Mouse (Mus musculus): ENCODE results near the gene Mrpl12. TPM values are rescaled to one million over a fixed set of nuclear protein-coding genes. Genes with fewer than 3 reads are reported as not detected.

Mrpl12 gene
- polyA plus RNA-seq, 1 experiment, result 218 TPM

GRCm38 (mm10) chr11:120465521-120465920 is 18.9 kb upstream of the Mrpl12 start:
- H3K27me3 ChIP-seq (ENCODE audit: control insufficient read depth, insufficient read depth, insufficient read length), result no peaks in the 10 kb centered on the region
- H3K4me3 ChIP-seq, result peak overlapping the region; percentile 74
- no peak overlapping the region for H3ac ChIP-seq (ENCODE audit: control insufficient read depth, insufficient read length)
- peaks cover 22% of the 10 kb centered on the region for H3K79me2 ChIP-seq (ENCODE audit: control insufficient read depth, insufficient read depth)
- H3K4me2 ChIP-seq (ENCODE audit: low read depth), result peak overlapping the region; percentile 82
- peaks cover 14% of the 10 kb centered on the region for H3K36me3 ChIP-seq (ENCODE audit: control insufficient read depth, insufficient read depth)
- TF ChIP-seq REST (IDR thresholded peaks at IDR 0.05; ENCODE audit: insufficient read depth, insufficient read length) (no peak), CEBPB (IDR thresholded peaks at IDR 0.05; ENCODE audit: insufficient read depth, poor library complexity, severe bottlenecking) (no peak), POLR2A (IDR thresholded peaks at IDR 0.05; ENCODE audit: insufficient read length, low read depth) (no peak), MYOD1 (IDR thresholded peaks at IDR 0.05; ENCODE audit: control insufficient read depth in 1 of 3, insufficient read length in 2 of 3, low read depth in 2 of 3) (no peak), MYOG (IDR thresholded peaks at IDR 0.05; ENCODE audit: control insufficient read depth in 1 of 3, insufficient read depth in 1 of 3, insufficient read length in 2 of 3, low read depth in 2 of 3) (no peak), TCF12 (IDR thresholded peaks at IDR 0.05; ENCODE audit: insufficient read depth, poor library complexity, severe bottlenecking) (no peak), E2F4 (IDR thresholded peaks at IDR 0.05; ENCODE audit: insufficient read depth) (no peak), TCF3 (IDR thresholded peaks at IDR 0.05; ENCODE audit: insufficient read length, low read depth) (no peak), USF1 (IDR thresholded peaks at IDR 0.05; ENCODE audit: low read depth) (no peak), MAX (IDR thresholded peaks at IDR 0.05; ENCODE audit: low read depth) (no peak), POLR2AphosphoS2 (IDR thresholded peaks at IDR 0.05; ENCODE audit: insufficient read length, low read depth) (no peak), SRF (IDR thresholded peaks at IDR 0.05; ENCODE audit: control insufficient read depth, insufficient read length, low read depth) (no peak)

- TF ChIP-seq USF1 (IDR thresholded peaks at IDR 0.05; ENCODE audit: low read depth) (no peak), POLR2AphosphoS2 (IDR thresholded peaks at IDR 0.05; ENCODE audit: insufficient read length, low read depth) (peak; percentile 91), TCF12 (IDR thresholded peaks at IDR 0.05; ENCODE audit: insufficient read depth, poor library complexity, severe bottlenecking) (no peak), SRF (IDR thresholded peaks at IDR 0.05; ENCODE audit: control insufficient read depth, insufficient read length, low read depth) (peak; percentile 10), CEBPB (IDR thresholded peaks at IDR 0.05; ENCODE audit: insufficient read depth, poor library complexity, severe bottlenecking) (no peak), POLR2A (IDR thresholded peaks at IDR 0.05; ENCODE audit: insufficient read length, low read depth) (peak; percentile 88), REST (IDR thresholded peaks at IDR 0.05; ENCODE audit: insufficient read depth, insufficient read length) (no peak), TCF3 (IDR thresholded peaks at IDR 0.05; ENCODE audit: insufficient read length, low read depth) (no peak), MAX (IDR thresholded peaks at IDR 0.05; ENCODE audit: low read depth) (no peak), MYOG (IDR thresholded peaks at IDR 0.05; ENCODE audit: control insufficient read depth in 1 of 3, insufficient read depth in 1 of 3, insufficient read length in 2 of 3, low read depth in 2 of 3) (peak in 1 of 3 experiments; percentile 55), E2F4 (IDR thresholded peaks at IDR 0.05; ENCODE audit: insufficient read depth) (no peak), MYOD1 (IDR thresholded peaks at IDR 0.05; ENCODE audit: control insufficient read depth in 1 of 3, insufficient read length in 2 of 3, low read depth in 2 of 3) (no peak)
- Histone ChIP-seq H3K4me3 (peak within 1 kb of the TSS; percentile 74), H3ac (ENCODE audit: control insufficient read depth, insufficient read length) (peak within 1 kb of the TSS; percentile 67), H3K4me2 (ENCODE audit: low read depth) (peak within 1 kb of the TSS; percentile 91), H3K36me3 (ENCODE audit: control insufficient read depth, insufficient read depth) (peaks cover 20% of the 10 kb centered on the region), H3K27me3 (ENCODE audit: control insufficient read depth, insufficient read depth, insufficient read length) (no peaks in the 10 kb centered on the region), H3K79me2 (ENCODE audit: control insufficient read depth, insufficient read depth) (peaks cover 22% of the 10 kb centered on the region)
Observed at GRCm38 (mm10) chr11:120467051-120467735, 17.2 kb upstream of the Mrpl12 start, which contains the start of gene Arl16. Gene Arl16 (minus strand): TSS chr11:120467607.

GRCm38 (mm10) chr11:120467736-120468092 is 16.7 kb upstream of the Mrpl12 start:
- TF ChIP-seq REST (IDR thresholded peaks at IDR 0.05; ENCODE audit: insufficient read depth, insufficient read length) (no peak), MYOD1 (IDR thresholded peaks at IDR 0.05; ENCODE audit: control insufficient read depth in 1 of 3, insufficient read length in 2 of 3, low read depth in 2 of 3) (no peak), USF1 (IDR thresholded peaks at IDR 0.05; ENCODE audit: low read depth) (no peak), POLR2AphosphoS2 (IDR thresholded peaks at IDR 0.05; ENCODE audit: insufficient read length, low read depth) (no peak), POLR2A (IDR thresholded peaks at IDR 0.05; ENCODE audit: insufficient read length, low read depth) (no peak), MYOG (IDR thresholded peaks at IDR 0.05; ENCODE audit: control insufficient read depth in 1 of 3, insufficient read depth in 1 of 3, insufficient read length in 2 of 3, low read depth in 2 of 3) (no peak), MAX (IDR thresholded peaks at IDR 0.05; ENCODE audit: low read depth) (no peak), E2F4 (IDR thresholded peaks at IDR 0.05; ENCODE audit: insufficient read depth) (no peak), CEBPB (IDR thresholded peaks at IDR 0.05; ENCODE audit: insufficient read depth, poor library complexity, severe bottlenecking) (no peak), TCF12 (IDR thresholded peaks at IDR 0.05; ENCODE audit: insufficient read depth, poor library complexity, severe bottlenecking) (no peak), TCF3 (IDR thresholded peaks at IDR 0.05; ENCODE audit: insufficient read length, low read depth) (no peak), SRF (IDR thresholded peaks at IDR 0.05; ENCODE audit: control insufficient read depth, insufficient read length, low read depth) (no peak)
- peaks cover 21% of the 10 kb centered on the region for H3K36me3 ChIP-seq (ENCODE audit: control insufficient read depth, insufficient read depth)
- H3K4me3 ChIP-seq, result peak overlapping the region; percentile 74
- H3K27me3 ChIP-seq (ENCODE audit: control insufficient read depth, insufficient read depth, insufficient read length), result no peaks in the 10 kb centered on the region
- H3ac ChIP-seq (ENCODE audit: control insufficient read depth, insufficient read length), result peak overlapping the region; percentile 67
- H3K79me2 ChIP-seq (ENCODE audit: control insufficient read depth, insufficient read depth), result peaks cover 22% of the 10 kb centered on the region
- H3K4me2 ChIP-seq (ENCODE audit: low read depth), result peak overlapping the region; percentile 91

DNA sequence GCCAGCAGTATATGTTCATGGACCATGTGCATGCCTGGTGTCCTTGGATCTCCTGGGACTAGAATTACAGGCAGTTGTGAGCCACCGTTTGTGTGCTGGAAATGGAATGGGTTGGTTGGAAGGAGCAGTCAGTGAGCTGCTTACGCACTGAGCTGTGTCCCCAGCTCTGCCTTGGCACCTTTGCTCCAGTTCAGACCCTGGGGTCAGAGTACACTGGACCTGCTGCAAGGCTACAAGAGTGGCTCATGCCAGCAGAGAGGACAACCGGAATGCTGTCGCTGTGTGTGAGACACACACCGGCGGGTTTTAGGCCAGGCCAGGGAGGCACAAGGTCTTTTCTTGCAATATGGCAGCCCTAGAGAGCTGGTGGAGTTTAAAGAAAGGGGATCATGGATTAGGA is 12.4 kb upstream of the Mrpl12 start:
- H3K4me3 ChIP-seq, result no peak overlapping the region
- TF ChIP-seq TCF12 (IDR thresholded peaks at IDR 0.05; ENCODE audit: insufficient read depth, poor library complexity, severe bottlenecking) (no peak), MYOG (IDR thresholded peaks at IDR 0.05; ENCODE audit: control insufficient read depth in 1 of 3, insufficient read depth in 1 of 3, insufficient read length in 2 of 3, low read depth in 2 of 3) (no peak), MAX (IDR thresholded peaks at IDR 0.05; ENCODE audit: low read depth) (no peak), POLR2A (IDR thresholded peaks at IDR 0.05; ENCODE audit: insufficient read length, low read depth) (no peak), SRF (IDR thresholded peaks at IDR 0.05; ENCODE audit: control insufficient read depth, insufficient read length, low read depth) (no peak), E2F4 (IDR thresholded peaks at IDR 0.05; ENCODE audit: insufficient read depth) (no peak), CEBPB (IDR thresholded peaks at IDR 0.05; ENCODE audit: insufficient read depth, poor library complexity, severe bottlenecking) (no peak), MYOD1 (IDR thresholded peaks at IDR 0.05; ENCODE audit: control insufficient read depth in 1 of 3, insufficient read length in 2 of 3, low read depth in 2 of 3) (no peak), REST (IDR thresholded peaks at IDR 0.05; ENCODE audit: insufficient read depth, insufficient read length) (no peak), USF1 (IDR thresholded peaks at IDR 0.05; ENCODE audit: low read depth) (no peak), POLR2AphosphoS2 (IDR thresholded peaks at IDR 0.05; ENCODE audit: insufficient read length, low read depth) (no peak), TCF3 (IDR thresholded peaks at IDR 0.05; ENCODE audit: insufficient read length, low read depth) (no peak)
- H3K4me2 ChIP-seq (ENCODE audit: low read depth), result no peak overlapping the region
- H3ac ChIP-seq (ENCODE audit: control insufficient read depth, insufficient read length), result no peak overlapping the region
- peaks cover 15% of the 10 kb centered on the region for H3K79me2 ChIP-seq (ENCODE audit: control insufficient read depth, insufficient read depth)
- H3K36me3 ChIP-seq (ENCODE audit: control insufficient read depth, insufficient read depth), result peaks cover 27% of the 10 kb centered on the region
- H3K27me3 ChIP-seq (ENCODE audit: control insufficient read depth, insufficient read depth, insufficient read length), result no peaks in the 10 kb centered on the region
